Mouse (Mus musculus) v-Abl transformed pro-B cells (cell line): ENCODE measurements around the gene Ccdc9b.

Experiments
- in situ Hi-C, 2 experiments: fragments of 400-800 bp; cut with MboI; formaldehyde crosslinking; loops; one replicate each; pipeline ENCODE4 v1.15.1; 2025; ENCODE audit not compliant: unreplicated experiment in 2 of 2

The Ccdc9b gene

DNA sequence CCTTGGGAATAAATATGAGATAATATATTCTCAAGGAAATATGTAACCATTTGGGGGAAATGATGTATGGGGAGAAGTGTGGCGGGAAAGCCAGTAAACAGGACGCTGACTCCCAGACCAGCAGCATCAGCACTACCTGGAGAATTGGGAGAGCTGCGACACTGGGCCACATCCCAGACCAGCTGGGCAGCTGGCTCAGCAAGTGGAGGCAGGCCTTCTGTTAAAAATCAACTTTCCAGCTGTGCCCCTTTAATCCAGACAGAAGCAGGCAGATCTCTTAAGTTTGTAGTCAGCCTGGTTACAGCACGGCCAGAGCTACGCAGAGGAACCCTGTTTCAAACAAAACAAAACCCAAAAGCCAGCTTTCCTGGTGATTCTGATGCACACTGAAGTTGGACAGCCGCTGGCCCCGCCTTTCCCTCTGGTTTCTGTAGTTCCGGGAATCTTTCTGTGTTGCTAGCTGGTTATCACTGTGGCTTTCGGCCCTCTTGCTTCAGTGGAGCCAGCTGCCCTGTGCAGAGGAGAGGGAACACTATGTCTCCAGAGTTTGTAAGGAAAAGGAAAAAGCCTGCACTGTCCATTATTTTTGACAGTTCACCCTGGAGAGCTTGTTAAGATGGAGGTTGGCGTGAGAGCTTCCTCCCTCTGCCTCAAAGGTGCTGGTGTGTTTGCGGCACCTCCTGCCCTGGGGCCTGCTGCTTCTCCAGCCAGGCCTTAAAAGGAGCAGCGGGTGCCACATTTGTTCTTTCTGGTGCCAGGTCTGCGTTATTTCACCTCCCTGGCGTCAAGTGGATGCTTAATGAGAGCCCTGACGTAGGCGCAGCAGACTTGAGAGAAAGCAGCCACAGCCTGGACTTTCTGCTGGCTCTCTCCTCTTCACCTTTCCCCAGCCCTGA lies 10.3 kb downstream of the Ccdc9b start:
- in situ Hi-C loops: loop anchor here in 1 of 2 experiments (25.0 kb wide), 1 partner anchor 1215 kb away; no protein-coding TSS in a partner anchor

DNA sequence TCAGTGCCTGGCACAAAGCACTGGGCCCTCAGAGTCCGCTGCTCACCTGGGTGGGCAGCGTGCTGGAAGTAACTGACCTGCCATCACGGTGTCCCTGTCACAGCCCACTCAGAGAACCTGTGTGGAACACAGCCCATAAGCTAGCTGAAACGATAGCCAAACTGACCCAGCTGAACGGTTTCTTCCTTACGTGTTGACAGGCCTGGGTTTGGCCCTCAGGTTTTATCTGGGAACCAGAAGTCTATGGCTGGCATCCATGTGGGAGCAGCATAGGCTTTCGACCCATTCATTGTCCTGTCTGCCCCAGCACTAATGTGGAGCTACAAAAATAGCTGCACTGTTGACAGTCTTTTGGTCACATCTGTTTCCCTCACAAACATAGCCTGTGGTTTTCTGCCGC lies 12.0 kb downstream of the Ccdc9b start:
- in situ Hi-C loops: loop anchor here in 1 of 2 experiments (25.0 kb wide), 1 partner anchor 1213 kb away; no protein-coding TSS in a partner anchor

DNA sequence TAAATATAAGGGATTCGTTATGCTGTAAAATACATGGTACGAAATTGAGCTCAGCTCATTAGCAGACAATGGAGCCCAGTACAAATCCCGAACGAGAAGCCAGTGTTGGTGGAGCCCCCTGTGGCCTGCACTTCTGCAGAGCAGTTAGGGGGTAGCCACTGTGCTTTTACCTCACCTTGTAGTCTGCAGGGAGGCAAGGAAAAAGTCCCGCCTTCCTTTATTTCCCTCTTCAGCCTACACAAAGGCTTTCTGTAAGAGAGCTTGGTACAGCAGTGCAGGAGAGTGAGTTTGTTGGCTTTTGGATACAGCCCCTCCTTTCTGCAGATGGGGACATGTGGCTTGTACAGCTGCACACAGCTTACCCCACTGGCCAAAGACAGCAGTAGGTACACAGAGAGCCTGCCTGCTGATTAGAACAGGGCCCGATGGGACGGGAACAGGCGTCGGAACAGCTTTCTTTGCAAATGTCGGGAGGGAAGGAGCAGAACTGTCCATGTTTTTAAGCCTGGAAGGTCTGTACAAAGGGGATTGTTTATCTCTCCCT lies 13.0 kb downstream of the Ccdc9b start:
- in situ Hi-C loops: loop anchor here (5.0 to 25.0 kb wide), 5 partner anchors 47 to 1612 kb away; partner anchors contain the start of gene Ankrd63 (in 1 of the 2)

DNA sequence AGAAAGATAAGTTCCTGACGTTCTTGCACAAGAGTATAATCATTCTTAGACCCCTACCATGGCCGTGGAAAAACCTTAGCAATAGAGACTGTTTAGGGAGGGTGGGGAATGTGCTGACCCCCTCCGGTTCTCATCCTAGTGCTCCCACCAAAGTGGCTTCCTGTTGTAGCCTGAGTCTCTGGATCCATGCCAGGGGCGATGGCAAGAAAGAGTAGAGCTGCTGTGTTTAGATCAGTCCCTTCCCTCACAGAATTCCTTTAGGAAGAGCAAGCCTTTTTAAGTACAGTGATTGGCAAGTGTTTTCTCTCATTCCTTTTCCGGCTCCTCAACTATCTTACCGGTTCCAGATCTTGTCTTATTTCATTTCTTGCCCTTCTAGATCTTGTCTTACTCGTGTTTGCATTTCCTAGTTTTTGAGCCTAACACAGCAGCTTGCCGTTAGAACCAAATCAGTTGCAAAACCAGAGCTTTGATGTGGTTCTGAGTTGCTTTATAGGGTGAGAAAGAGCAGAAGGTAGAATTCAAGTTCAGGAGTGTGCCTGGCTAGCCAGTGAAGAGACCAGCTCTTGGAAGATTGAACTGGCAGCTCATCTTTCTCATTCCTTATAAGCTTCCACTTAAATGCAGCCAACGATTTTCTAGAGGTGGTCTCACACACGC lies 15.0 kb downstream of the Ccdc9b start:
- in situ Hi-C loops: loop anchor here (5.0 to 25.0 kb wide), 5 partner anchors 45 to 1610 kb away; partner anchors contain the start of gene Ankrd63 (in 1 of the 2)

DNA sequence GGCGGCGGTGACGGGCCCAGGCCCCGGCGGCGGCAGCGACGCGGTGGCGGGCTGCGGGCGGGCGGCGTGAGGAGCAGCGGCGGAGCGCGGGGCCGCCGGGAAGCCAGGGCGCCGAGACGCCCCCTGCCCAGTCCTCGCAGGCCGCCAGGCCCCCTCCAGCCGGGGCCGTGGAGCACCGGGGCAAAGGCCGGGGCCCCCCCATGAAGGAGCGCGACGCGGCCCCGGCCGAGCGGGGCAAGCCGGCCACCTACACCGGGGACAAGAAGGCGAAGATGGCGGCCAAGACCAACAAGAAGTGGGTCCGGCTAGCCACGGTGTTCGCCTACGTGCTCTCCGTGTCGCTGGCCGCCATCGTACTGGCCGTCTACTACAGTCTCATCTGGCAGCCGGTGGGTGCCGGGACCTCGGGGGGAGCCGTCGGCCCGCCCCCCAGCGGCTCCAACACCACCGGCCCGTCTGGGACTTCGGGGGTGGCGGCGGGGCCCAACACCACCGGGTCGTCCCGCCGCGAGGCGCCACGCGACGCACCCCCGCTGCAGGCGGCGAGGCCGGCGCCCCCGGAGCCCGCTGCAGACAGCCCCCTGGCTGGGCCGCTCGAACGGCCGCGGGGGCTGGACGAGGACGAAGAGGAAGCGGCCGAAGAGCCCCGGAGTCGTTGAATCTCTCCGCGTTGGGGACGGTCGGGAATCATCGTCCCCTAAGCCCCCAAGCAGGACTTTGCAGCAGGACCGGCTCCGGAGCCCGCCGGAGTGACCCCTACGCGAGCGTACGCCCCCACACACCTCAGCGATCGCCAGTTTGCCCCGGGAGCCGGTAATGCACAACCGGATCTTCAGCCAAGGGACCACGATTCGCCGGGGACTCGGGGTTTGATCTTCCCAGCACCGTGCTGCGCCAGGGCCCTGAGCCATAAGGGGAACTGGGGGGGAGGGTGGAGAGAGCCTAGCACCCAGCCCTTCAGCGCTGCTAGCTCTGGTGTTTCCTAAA lies 16.3 kb downstream of the Ccdc9b start:
- in situ Hi-C loops: loop anchor here (5.0 to 25.0 kb wide), 5 partner anchors 44 to 1609 kb away; partner anchors contain the start of gene Ankrd63 (in 1 of the 2)

DNA sequence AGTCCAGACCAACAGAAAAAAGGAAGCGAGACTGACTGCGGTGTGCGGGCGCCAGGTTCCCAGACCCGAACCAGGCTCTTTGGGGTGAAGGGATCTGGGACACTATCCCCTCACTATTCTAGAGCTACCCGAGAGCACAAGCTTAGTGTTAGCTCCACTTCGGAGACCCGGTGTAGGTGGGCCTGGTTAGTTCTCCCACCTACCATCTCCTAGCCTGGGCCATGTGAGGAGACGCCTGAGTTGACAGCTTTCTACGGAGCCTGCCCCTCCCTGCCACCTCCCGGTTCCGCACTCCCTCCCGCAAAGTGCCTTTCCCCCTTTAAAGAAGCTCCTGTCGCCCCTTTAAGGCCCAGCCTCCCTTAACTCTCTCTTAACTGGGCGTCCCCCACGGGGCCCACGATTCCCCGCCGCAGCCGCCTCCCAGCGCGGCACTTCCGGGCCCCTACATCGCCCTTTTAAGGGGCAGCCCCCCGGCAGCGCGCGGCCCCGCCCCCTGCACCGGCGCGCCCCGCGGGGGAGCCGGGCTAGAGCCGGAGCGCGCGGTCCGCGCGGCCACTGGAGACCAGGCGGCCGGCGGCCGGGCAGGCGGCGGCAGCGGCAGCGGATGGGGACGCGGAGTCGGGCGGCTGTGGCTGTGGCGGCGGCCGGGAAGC lies 17.1 kb downstream of the Ccdc9b start, which contains the start of gene Inafm2:
Gene Inafm2 (plus strand): TSS at position 527 of the 653 bp plus-strand sequence.
- in situ Hi-C loops: loop anchor here (5.0 to 25.0 kb wide), 5 partner anchors 43 to 1608 kb away; partner anchors contain the start of gene Ankrd63 (in 1 of the 2)

DNA sequence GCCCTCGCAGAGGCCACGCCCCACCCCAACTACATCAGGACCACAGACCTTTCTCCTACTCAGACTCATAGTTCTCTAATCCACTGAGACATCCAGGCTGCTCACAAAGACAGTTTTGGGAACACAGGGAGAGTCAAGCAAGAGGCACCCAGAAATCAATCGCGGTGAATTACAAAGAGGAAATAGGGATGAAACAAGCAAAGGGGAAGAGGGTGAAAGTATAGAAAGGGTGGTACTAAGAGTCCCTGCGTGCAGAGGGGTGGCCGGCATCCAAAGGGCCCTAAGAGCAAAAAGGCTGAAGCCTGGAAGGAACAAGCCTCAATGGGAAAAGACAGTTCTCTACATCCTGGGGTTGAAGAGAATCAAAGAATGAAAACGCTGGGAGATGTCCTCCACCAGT lies 17.8 kb downstream of the Ccdc9b start:
- in situ Hi-C loops: loop anchor here (5.0 to 25.0 kb wide), 5 partner anchors 42 to 1607 kb away; partner anchors contain the start of gene Ankrd63 (in 1 of the 2)

DNA sequence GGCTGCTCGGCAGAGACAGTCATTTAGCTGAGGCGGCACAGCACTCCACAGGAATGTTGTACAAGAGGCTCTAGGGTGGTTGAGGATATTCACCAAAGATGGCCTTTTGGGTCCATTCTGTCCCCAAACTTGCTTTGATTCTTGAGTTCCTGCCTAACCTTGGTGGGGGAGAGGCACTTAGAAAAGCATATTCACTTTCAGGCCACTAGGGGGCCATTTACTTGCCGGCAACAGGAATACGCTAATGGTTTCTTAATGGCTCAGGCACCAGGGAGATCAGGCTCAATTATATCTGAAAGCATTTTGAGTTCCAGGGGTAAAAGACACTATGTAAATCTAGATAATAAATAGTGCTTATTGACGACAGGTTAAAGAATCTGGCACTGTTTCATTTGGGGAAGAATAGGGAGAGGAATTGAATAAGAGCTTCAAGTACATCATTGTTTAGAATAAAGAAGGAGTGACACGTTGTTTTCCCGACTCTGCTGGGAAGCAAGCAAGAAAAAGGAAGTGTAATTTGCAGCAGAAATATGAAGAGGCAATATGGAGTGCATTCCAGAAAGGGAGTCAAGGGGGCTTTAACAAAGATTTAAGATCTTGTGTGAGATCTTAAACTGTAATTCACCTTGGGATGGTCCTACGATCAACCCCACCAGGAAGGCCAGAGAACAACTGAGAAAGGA lies 19.1 kb downstream of the Ccdc9b start:
- in situ Hi-C loops: loop anchor here (10.0 to 25.0 kb wide), 2 partner anchors 479 to 1606 kb away; no protein-coding TSS in a partner anchor

DNA sequence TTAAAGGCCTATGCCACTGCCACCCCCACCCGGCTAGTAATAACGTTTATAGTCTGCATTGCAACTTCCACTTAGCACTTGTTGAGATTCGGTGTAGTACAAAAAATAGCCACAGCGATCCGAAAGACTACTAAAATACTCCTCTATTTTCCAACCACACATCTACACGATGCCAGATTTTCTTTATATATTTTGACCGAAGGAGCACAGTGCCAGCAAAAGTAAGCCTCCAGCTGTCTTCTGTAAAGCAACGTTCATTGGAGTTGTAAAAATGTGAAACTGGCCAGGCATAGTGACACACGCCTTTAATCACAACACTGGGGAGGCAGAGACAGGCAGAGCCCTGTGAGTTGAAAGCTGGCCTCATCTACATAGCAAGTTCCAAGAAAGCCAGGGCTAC lies 21.3 kb downstream of the Ccdc9b start:
- in situ Hi-C loops: loop anchor here (10.0 to 25.0 kb wide), 2 partner anchors 476 to 1604 kb away; no protein-coding TSS in a partner anchor

DNA sequence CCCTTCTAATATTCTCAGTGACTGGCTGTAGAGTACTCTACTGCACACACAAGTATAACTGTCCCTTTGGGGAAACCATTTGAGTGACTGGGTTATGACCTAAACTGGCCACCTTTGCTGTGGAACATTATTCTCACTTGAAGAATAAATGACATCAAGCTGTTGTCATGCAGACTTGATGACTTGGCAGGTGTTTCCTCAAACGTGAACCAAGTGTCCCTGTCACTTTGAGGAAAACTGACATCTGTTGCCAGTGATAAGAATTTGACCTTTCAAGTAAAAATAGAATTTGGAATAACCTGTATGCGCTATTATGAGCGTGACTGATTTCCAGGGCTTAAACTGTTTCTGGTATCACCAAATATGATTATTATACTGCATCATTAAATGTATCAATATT lies 22.1 kb downstream of the Ccdc9b start:
- in situ Hi-C loops: loop anchor here (10.0 to 25.0 kb wide), 2 partner anchors 476 to 1603 kb away; no protein-coding TSS in a partner anchor

DNA sequence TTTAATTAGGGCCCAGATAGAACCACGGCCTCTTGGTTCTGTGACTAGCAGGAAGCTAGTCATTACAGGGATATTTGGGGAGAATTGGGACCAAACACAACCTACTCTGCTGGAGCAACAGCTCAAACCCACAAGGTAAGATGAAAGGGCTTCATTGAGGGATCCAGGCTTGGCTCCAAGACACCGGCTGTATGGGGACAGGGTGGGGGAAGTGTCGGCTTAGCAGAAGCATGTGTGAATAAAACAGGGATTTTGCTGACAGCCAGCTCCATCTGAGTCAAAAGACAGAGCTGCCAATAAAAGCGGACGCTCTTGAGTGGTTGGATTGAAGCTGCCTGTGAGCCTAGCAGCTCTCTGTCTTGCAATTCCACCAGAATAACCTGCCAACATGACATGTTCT lies 29.1 kb downstream of the Ccdc9b start:
- in situ Hi-C loops: loop anchor here in 1 of 2 experiments (25.0 kb wide), 1 partner anchor 1596 kb away; no protein-coding TSS in a partner anchor

DNA sequence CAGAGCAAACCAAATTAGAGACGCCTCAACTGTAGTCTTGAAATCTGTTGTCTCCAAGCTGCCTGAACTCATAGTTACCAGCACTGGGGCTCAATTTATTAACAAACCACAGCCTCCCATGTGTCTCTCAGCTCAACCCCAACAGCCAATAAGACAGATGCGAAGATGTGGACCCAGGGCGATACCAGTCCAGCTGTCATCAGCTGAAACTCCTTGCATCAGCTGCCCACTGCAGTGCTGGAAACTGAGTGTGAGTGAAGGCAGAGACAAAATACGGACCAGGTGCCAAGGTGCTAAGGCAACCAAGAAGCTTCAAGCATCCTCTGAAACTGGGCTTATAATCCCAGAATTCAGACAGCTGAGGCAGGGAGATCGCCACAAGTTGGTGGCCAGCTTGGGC lies 30.5 kb downstream of the Ccdc9b start:
- in situ Hi-C loops: loop anchor here in 1 of 2 experiments (25.0 kb wide), 1 partner anchor 1595 kb away; no protein-coding TSS in a partner anchor

DNA sequence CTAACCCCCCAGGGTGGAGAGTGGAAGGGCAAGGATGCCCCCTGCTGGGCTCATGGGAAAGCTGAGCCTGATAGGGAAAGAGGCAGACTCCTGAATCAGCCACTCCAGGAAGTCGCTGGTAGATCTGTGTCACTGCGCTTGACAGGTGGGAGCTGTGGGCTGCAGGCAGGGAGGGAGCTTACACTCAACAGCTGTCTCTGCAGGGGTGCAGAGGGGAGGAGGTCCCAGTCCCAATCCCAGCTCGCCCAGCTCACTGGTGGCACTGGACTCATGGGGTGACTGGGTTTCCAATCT lies 31.9 kb downstream of the Ccdc9b start:
- in situ Hi-C loops: loop anchor here in 1 of 2 experiments (25.0 kb wide), 1 partner anchor 1593 kb away; no protein-coding TSS in a partner anchor

DNA sequence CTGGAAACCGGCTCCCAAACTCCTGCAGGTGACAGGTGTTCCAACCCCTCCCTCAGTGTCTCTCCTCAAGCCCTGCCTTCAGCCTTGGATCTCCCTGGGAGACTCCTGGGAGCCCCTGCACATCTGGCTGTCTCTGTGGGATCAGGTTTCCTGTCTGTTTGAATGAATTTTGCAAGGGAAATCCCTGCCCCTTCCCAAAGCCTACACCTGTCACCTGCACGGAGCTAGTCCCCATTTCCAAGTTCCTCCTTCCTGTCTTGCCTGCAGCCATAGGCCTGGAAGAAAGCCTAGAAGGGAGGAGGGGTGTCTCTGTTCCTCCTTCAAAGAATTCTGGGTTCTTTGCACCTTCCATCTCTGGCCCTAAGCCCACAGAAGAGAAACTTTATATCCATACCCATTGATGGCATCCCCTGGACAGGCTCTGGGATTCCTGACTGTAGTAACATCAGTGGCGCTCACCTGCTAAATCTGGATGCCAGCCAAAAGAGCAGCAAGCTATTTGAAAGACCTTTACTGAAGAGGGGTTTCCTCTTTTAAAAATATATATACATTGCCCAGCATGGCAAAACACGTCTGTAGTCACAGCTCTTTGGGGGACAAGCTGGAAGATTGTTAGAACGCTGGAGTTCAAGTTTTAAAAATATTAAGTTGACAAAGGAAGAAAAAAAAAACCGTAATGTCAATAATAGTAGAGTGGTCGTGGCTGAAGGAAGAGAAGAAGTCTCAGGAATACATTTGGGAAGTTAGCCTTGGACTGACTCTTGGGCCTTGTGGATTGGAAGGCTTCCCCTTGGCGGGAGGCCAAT lies 32.4 kb downstream of the Ccdc9b start:
- in situ Hi-C loops: loop anchor here (10.0 to 25.0 kb wide), 2 partner anchors 245 to 1593 kb away; no protein-coding TSS in a partner anchor

DNA sequence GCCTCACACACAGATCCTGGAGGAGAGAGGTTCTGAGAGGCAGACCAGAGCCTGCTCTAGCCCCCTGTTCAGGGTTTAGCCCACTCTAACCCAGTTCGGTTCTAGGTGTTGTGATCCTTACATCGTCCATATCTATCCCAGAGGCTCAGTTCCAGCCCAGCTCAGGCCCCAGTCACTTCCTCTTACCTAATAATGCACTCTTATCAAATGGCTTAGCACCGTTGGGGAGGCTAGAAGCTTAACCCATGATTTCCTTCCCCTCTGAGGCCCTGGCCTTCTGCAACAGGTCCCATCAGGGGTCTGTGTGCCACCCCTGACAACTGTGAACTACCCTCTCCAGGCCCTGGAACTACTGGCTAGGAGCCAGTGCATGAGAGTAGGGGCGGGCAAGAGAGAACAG lies 33.3 kb downstream of the Ccdc9b start:
- in situ Hi-C loops: loop anchor here (10.0 to 25.0 kb wide), 2 partner anchors 244 to 1592 kb away; no protein-coding TSS in a partner anchor

DNA sequence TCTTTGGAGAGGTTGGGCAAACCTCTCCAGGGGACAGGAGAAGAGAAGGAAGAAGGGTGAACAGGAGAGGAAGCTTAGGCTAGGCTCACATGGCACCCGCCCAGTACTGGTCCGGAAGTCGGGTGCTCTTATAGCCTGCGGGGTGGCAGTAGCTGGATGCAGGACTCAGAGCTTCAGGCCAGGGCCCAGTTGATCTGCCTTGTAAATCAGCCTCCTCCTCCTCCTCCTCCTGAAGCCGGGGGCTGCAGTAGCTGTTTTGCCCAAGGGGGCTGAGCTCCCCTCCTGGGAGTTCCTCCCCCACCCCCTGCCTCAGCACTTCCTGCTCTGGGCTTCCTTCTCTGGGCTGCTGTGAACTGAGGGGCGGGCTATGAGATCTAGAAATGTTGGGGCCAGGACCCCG lies 34.1 kb downstream of the Ccdc9b start, which contains the start of gene Plcb2:
Gene Plcb2 (minus strand): TSS at position 102 of the 400 bp plus-strand sequence.
- in situ Hi-C loops: loop anchor here (10.0 to 25.0 kb wide), 2 partner anchors 244 to 1591 kb away; no protein-coding TSS in a partner anchor

DNA sequence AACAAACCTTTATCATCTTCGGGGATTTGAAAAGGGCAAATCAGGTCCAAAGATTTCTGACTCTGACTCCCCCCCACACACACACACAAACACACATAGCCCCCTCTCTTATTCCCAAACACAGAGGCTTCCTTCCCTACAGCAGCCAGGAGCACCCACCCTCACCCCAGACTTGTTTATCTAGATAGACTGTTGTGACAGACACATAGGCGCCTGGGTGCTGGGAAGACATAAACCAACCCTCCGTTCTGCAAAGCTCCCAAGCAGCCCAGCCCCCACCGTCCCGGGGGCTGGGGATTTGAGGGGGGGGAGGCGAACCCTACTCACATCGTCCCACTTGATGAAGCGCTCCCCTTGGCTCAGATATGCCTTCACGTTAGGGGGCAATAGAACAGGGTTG lies 34.5 kb downstream of the Ccdc9b start:
- in situ Hi-C loops: loop anchor here (10.0 to 25.0 kb wide), 2 partner anchors 243 to 1591 kb away; no protein-coding TSS in a partner anchor
